Mouse (Mus musculus) heart, embryonic 11.5 days (tissue): ENCODE data around the gene Gbe1. TPM values are rescaled to one million over a fixed set of nuclear protein-coding genes. Genes with fewer than 3 reads are reported as not detected.

Source experiments
- ATAC-seq: fragments of 200-750 bp; cut with Nextera tagmentation; replicated peaks from 2 replicates; pipeline ENCODE4 v1.8.0; 2017; ENCODE audit warnings: moderate library complexity; ENCODE audit not compliant: insufficient number of reproducible peaks, low FRiP score, low TSS enrichment
- H3K27ac ChIP-seq: fragments of 300-500 bp; sonication (generic); 2 replicates; pipeline ENCODE4 v1.5.1; 2014; ENCODE audit warnings: mild to moderate bottlenecking, low read depth, low read length
- H3K27me3 ChIP-seq: fragments of 300-500 bp; sonication (generic); 2 replicates; pipeline ENCODE4 v1.6.1; 2014; ENCODE audit warnings: mild to moderate bottlenecking, low read length, mixed read lengths; ENCODE audit not compliant: control insufficient read depth, insufficient read depth
- H3K36me3 ChIP-seq: fragments of 300-500 bp; sonication (generic); 2 replicates; pipeline ENCODE4 v1.6.1; 2014; ENCODE audit warnings: mild to moderate bottlenecking, low read length, moderate library complexity, mixed read lengths; ENCODE audit not compliant: control insufficient read depth, insufficient read depth
- H3K4me1 ChIP-seq: fragments of 300-500 bp; sonication (generic); 2 replicates; pipeline ENCODE4 v1.6.1; 2014; ENCODE audit warnings: low read length; ENCODE audit not compliant: control insufficient read depth, insufficient read depth
- H3K4me2 ChIP-seq: fragments of 300-500 bp; sonication (generic); 2 replicates; pipeline ENCODE4 v1.6.1; 2014; ENCODE audit warnings: mild to moderate bottlenecking, moderate library complexity
- H3K4me3 ChIP-seq: fragments of 300-500 bp; sonication (generic); 2 replicates; pipeline ENCODE4 v1.5.1; 2014; ENCODE audit warnings: low read depth, low read length
- H3K9ac ChIP-seq: fragments of 300-500 bp; sonication (generic); 2 replicates; pipeline ENCODE4 v1.6.1; 2014; ENCODE audit warnings: mild to moderate bottlenecking, low read depth, low read length, moderate library complexity
- H3K9me3 ChIP-seq: fragments of 300-500 bp; sonication (generic); replicated peaks from 2 replicates; pipeline ENCODE4 v1.6.1; 2016; ENCODE audit warnings: low read length; ENCODE audit not compliant: control insufficient read depth
- WGBS: fragments of 180-500 bp; shearing (Covaris S2); extraction: QIAGEN DNeasy Blood & Tissue Kit; methylation state at CpG from one replicate; pipeline ENCODE4 v1.1.7; 2014; ENCODE audit not compliant: insufficient replicate concordance; 5-methylcytosine and 5-hydroxymethylcytosine counted together
- polyA plus RNA-seq: library from polyadenylated mRNA; unstranded; fragments of >200 nt; fragmentation: Nextera tagmentation; extraction: Ambion mirVana; gene quantifications from 2 replicates; pipeline ENCODE4 v1.2.1, GENCODE M21; 2014

The Gbe1 gene
- polyA plus RNA-seq, 1 experiment from 2014 or later = 44.6 TPM

GRCm38 (mm10) chr16:70326339-70326948 lies 12.7 kb downstream of the Gbe1 start:
- peaks cover 7% of the 10 kb centered on the region for H3K4me1 ChIP-seq
- ATAC-seq = no peak
- H3K9ac ChIP-seq = no peak overlapping the region
- H3K27ac ChIP-seq = no peak overlapping the region
- H3K9me3 ChIP-seq = no peaks in the 10 kb centered on the region
- H3K4me3 ChIP-seq = no peak overlapping the region
- 81% methylated on average over 9 of the region's 9 CpGs for WGBS
- no peak overlapping the region for H3K4me2 ChIP-seq
- H3K27me3 ChIP-seq = no peaks in the 10 kb centered on the region
- H3K36me3 ChIP-seq = no peaks in the 10 kb centered on the region

- H3K9ac ChIP-seq = no peak overlapping the region
Measured at GRCm38 (mm10) chr16:70328566-70328965, 14.8 kb downstream of the Gbe1 start.

GRCm38 (mm10) chr16:70329036-70329435 lies 15.3 kb downstream of the Gbe1 start:
- Histone ChIP-seq H3K4me3 (no peak overlapping the region), H3K27ac (no peak overlapping the region), H3K4me2 (no peak overlapping the region), H3K36me3 (no peaks in the 10 kb centered on the region), H3K9ac (no peak overlapping the region), H3K9me3 (no peaks in the 10 kb centered on the region), H3K4me1 (peaks cover 7% of the 10 kb centered on the region), H3K27me3 (no peaks in the 10 kb centered on the region)
- WGBS = 82% methylated on average over 10 of the region's 10 CpGs
- no peak for ATAC-seq

More at GRCm38 (mm10) chr16:70328566-70328965, 14.8 kb downstream of the Gbe1 start:
- no peak for ATAC-seq
- no peaks in the 10 kb centered on the region for H3K27me3 ChIP-seq
- 82% methylated on average over 6 of the region's 6 CpGs for WGBS
- H3K4me2 ChIP-seq = no peak overlapping the region
- peaks cover 7% of the 10 kb centered on the region for H3K4me1 ChIP-seq
- H3K27ac ChIP-seq = no peak overlapping the region
- H3K4me3 ChIP-seq = no peak overlapping the region
- no peaks in the 10 kb centered on the region for H3K9me3 ChIP-seq
- H3K36me3 ChIP-seq = no peaks in the 10 kb centered on the region

- Histone ChIP-seq H3K36me3 (no peaks in the 10 kb centered on the region), H3K4me3 (no peak overlapping the region), H3K9me3 (no peaks in the 10 kb centered on the region), H3K4me2 (no peak overlapping the region), H3K9ac (no peak overlapping the region), H3K4me1 (peaks cover 7% of the 10 kb centered on the region), H3K27ac (no peak overlapping the region), H3K27me3 (no peaks in the 10 kb centered on the region)
- ATAC-seq = no peak
- 62% methylated on average over 6 of the region's 6 CpGs for WGBS
Measured at GRCm38 (mm10) chr16:70329471-70329870, 15.7 kb downstream of the Gbe1 start.

- no peak overlapping the region for H3K9ac ChIP-seq
- no peak overlapping the region for H3K4me3 ChIP-seq
- no peak overlapping the region for H3K4me2 ChIP-seq
- no peaks in the 10 kb centered on the region for H3K27me3 ChIP-seq
- no peaks in the 10 kb centered on the region for H3K36me3 ChIP-seq
- H3K27ac ChIP-seq = no peak overlapping the region
- no peak for ATAC-seq
- no peaks in the 10 kb centered on the region for H3K9me3 ChIP-seq
- H3K4me1 ChIP-seq = peaks cover 7% of the 10 kb centered on the region
- WGBS = 75% methylated on average over 2 of the region's 2 CpGs
Measured at GRCm38 (mm10) chr16:70330007-70330406, 16.3 kb downstream of the Gbe1 start.

- no peak overlapping the region for H3K9ac ChIP-seq
- 86% methylated on average over 10 of the region's 10 CpGs for WGBS
- H3K4me1 ChIP-seq = peaks cover 7% of the 10 kb centered on the region
- no peak overlapping the region for H3K4me2 ChIP-seq
- H3K27me3 ChIP-seq = no peaks in the 10 kb centered on the region
- H3K4me3 ChIP-seq = no peak overlapping the region
- no peaks in the 10 kb centered on the region for H3K36me3 ChIP-seq
- no peak overlapping the region for H3K27ac ChIP-seq
- H3K9me3 ChIP-seq = no peaks in the 10 kb centered on the region
- ATAC-seq = no peak
Measured at GRCm38 (mm10) chr16:70330626-70331275, 17.0 kb downstream of the Gbe1 start.

GRCm38 (mm10) chr16:70334812-70335211 lies 21.1 kb downstream of the Gbe1 start:
- Histone ChIP-seq H3K4me2 (no peak overlapping the region), H3K9me3 (no peaks in the 10 kb centered on the region), H3K4me3 (no peak overlapping the region), H3K27me3 (no peaks in the 10 kb centered on the region), H3K27ac (no peak overlapping the region), H3K4me1 (no peaks in the 10 kb centered on the region), H3K36me3 (no peaks in the 10 kb centered on the region), H3K9ac (no peak overlapping the region)
- ATAC-seq = no peak
- WGBS = 91% methylated on average over 5 of the region's 5 CpGs

GRCm38 (mm10) chr16:70335472-70335871 lies 21.7 kb downstream of the Gbe1 start:
- no peak overlapping the region for H3K4me3 ChIP-seq
- no peak overlapping the region for H3K27ac ChIP-seq
- H3K9ac ChIP-seq = no peak overlapping the region
- H3K4me1 ChIP-seq = no peaks in the 10 kb centered on the region
- no peaks in the 10 kb centered on the region for H3K9me3 ChIP-seq
- no peaks in the 10 kb centered on the region for H3K27me3 ChIP-seq
- no peaks in the 10 kb centered on the region for H3K36me3 ChIP-seq
- no peak overlapping the region for H3K4me2 ChIP-seq
- no peak for ATAC-seq

GRCm38 (mm10) chr16:70337661-70338060 lies 23.9 kb downstream of the Gbe1 start:
- H3K27me3 ChIP-seq = no peaks in the 10 kb centered on the region
- no peak overlapping the region for H3K9ac ChIP-seq
- H3K4me2 ChIP-seq = no peak overlapping the region
- no peaks in the 10 kb centered on the region for H3K36me3 ChIP-seq
- no peaks in the 10 kb centered on the region for H3K9me3 ChIP-seq
- H3K4me3 ChIP-seq = no peak overlapping the region
- H3K27ac ChIP-seq = no peak overlapping the region
- 83% methylated on average over 3 of the region's 3 CpGs for WGBS
- no peak for ATAC-seq
- no peaks in the 10 kb centered on the region for H3K4me1 ChIP-seq
